In genomic region chrX:136067201-136067991, GRCm38 (mm10) we compare ENCODE assay signal across 7 mouse cellular contexts. TPM values are rescaled to one million over a fixed set of nuclear protein-coding genes. Genes with fewer than 3 reads are reported as not detected.
A peak's percentile ranks its signal among the peaks of the same experiment; 100 is the strongest.
DNase-seq lines count a peak whose midpoint lies in the region; ATAC-seq and TF ChIP-seq lines count a peak whose summit lies in the region.
"Not testable (repeated sequence)": the region's sequence is repeated elsewhere in the genome, so short reads cannot be mapped to it uniquely, and the experiment has no call there.

No protein-coding gene starts in this region.

- TF ChIP-seq POLR2A in brain, embryonic 14.5 days (IDR thresholded peaks at IDR 0.05; ENCODE audit: borderline replicate concordance, extremely low read depth, insufficient read depth, insufficient read length, poor library complexity, severe bottlenecking) = not testable (repeated sequence)

- peak; percentile 79 for DNase-seq in brain, embryonic 14.5 days (ENCODE audit: low read depth)
- peak; percentile 30 for DNase-seq in embryo, embryonic 11.5 days (ENCODE audit: low read depth, low spot score)
- DNase-seq in frontal cortex, postnatal 36 days (ENCODE audit: low spot score in 2 of 2) = peak; percentile 9 to 11
- DNase-seq in left cerebral cortex, postnatal 36 days (ENCODE audit: low spot score in 2 of 2) = peak; percentile 6 to 13
- peak; percentile 6 for DNase-seq in right cerebral cortex, adult 18-20 months

- H3K4me2 ChIP-seq in intestine, postnatal 0 days (replicated peaks; ENCODE audit: low read depth) = peak overlapping the region; percentile 51

- 0 out of 2 replicates have a peak, but pooled peaks have one; percentile 28 for ATAC-seq in intestine, postnatal 0 days
- peak; percentile 36; the same call in 1 of the 2 replicates for ATAC-seq in megakaryocyte progenitor cell, adult 5-6 weeks (replicated peaks; ENCODE audit: poor library complexity)

- H3K9ac ChIP-seq in intestine, postnatal 0 days (ENCODE audit: low read depth, low read length) = not testable (repeated sequence)

- 26% methylated on average over 17 of the region's 48 CpGs for WGBS in intestine, postnatal 0 days

- intact Hi-C loops in left cerebral cortex, postnatal 36 days (cut with DNase I) = loop anchor here (5.0 kb wide), 1 partner anchor 40 kb away; no protein-coding TSS in a partner anchor

- not testable (repeated sequence) for H3K27me3 ChIP-seq in intestine, postnatal 0 days (replicated peaks; ENCODE audit: control insufficient read depth, insufficient read depth, low read length)

- H3K4me1 ChIP-seq in intestine, postnatal 0 days (replicated peaks; ENCODE audit: control insufficient read depth, insufficient read depth, low read length) = not testable (repeated sequence)

- H3K27ac ChIP-seq in intestine, postnatal 0 days (ENCODE audit: low read depth, low read length) = not testable (repeated sequence)

- not testable (repeated sequence) for H3K36me3 ChIP-seq in intestine, postnatal 0 days (ENCODE audit: control insufficient read depth, insufficient read depth)

- not testable (repeated sequence) for H3K9me3 ChIP-seq in intestine, postnatal 0 days (ENCODE audit: control insufficient read depth)

- 0 out of 2 replicates have a peak overlapping the region, but pooled peaks have one; percentile 5 for H3K4me3 ChIP-seq in intestine, postnatal 0 days (ENCODE audit: low read depth, low read length)

- peak; percentile 48; the same call in 1 of the 2 replicates for TF ChIP-seq CTCF in brain, embryonic 14.5 days (IDR thresholded peaks at IDR 0.05; ENCODE audit: borderline replicate concordance, extremely low read depth, insufficient read depth, insufficient read length)
- TF ChIP-seq CTCF in intestine, postnatal 0 days (IDR thresholded peaks at IDR 0.05; ENCODE audit: low read depth) = 0 out of 2 replicates have a peak, but pooled peaks have one; percentile 7

RNA-seq across cellular contexts. Expression of gene Bex2, which starts 0.6 kb away (rescaled TPM):
- 294 and 337 TPM in 2 replicates for polyA plus RNA-seq in brain, embryonic 14.5 days (2012; rRNA removed)
- 55.0 and 58.5 TPM in 2 replicates for polyA plus RNA-seq in intestine, postnatal 0 days (2015; fragmentation: Nextera tagmentation; extraction: Ambion mirVana)
- 100 to 1,000 TPM; 344 to 357 TPM for total RNA-seq in left cerebral cortex, postnatal 36 days (2021)
- total RNA-seq in megakaryocyte progenitor cell, adult 5-6 weeks (2015) = not detected in 2 replicates
- 0.37 and 0.62 TPM in 2 replicates for total RNA-seq in megakaryocyte progenitor cell, adult 5-6 weeks (2017)

RNA-seq across cellular contexts. Expression of gene Nxf3, which starts 17.7 kb away (rescaled TPM):
- 0.07 and 0.09 TPM in 2 replicates for polyA plus RNA-seq in brain, embryonic 14.5 days (2012; rRNA removed)
- polyA plus RNA-seq in intestine, postnatal 0 days (2015; fragmentation: Nextera tagmentation; extraction: Ambion mirVana) = 0.22 and 0.27 TPM in 2 replicates
- total RNA-seq in left cerebral cortex, postnatal 36 days (2021) = not detected
- not detected in 2 replicates for total RNA-seq in megakaryocyte progenitor cell, adult 5-6 weeks (2015)
- total RNA-seq in megakaryocyte progenitor cell, adult 5-6 weeks (2017) = not detected in 2 replicates

RNA-seq across cellular contexts. Expression of gene Arxes1, which starts 34.2 kb away (rescaled TPM):
- polyA plus RNA-seq in brain, embryonic 14.5 days (2012; rRNA removed) = 22.5 and 43.7 TPM in 2 replicates
- polyA plus RNA-seq in intestine, postnatal 0 days (2015; fragmentation: Nextera tagmentation; extraction: Ambion mirVana) = 8.2 and 8.4 TPM in 2 replicates
- 10 to 100 TPM; 33.7 to 39.1 TPM for total RNA-seq in left cerebral cortex, postnatal 36 days (2021)
- total RNA-seq in megakaryocyte progenitor cell, adult 5-6 weeks (2015) = not detected in 2 replicates
- not detected in 2 replicates for total RNA-seq in megakaryocyte progenitor cell, adult 5-6 weeks (2017)

Comparison
In these comparisons a context has a peak if more than half of its experiments do, and no peak if none do; other contexts are left out.
1. DNase-seq: peak in every context shown above with its lines; median percentile 79 in brain, embryonic 14.5 days; 30 in embryo, embryonic 11.5 days; 10 in frontal cortex, postnatal 36 days; 10 in left cerebral cortex, postnatal 36 days; 6 in right cerebral cortex, adult 18-20 months.
2. RNA of gene Bex2, which starts 0.6 kb away (total RNA-seq): 344 to 357 TPM in left cerebral cortex, postnatal 36 days; 0.37 to 0.62 TPM in megakaryocyte progenitor cell, adult 5-6 weeks; every median in the first group is over 100 times any median in the second.
3. RNA of gene Arxes1, which starts 34.2 kb away (total RNA-seq): 33.7 to 39.1 TPM in left cerebral cortex, postnatal 36 days; not detected in megakaryocyte progenitor cell, adult 5-6 weeks; every median in the first group is over 10 times any median in the second.